Mouse (Mus musculus) left cerebral cortex, postnatal 4 days (tissue): ENCODE results near the gene Marveld2. TPM values are rescaled to one million over a fixed set of nuclear protein-coding genes. Genes with fewer than 3 reads are reported as not detected.

Experiments used
- DNase-seq: peaks from one replicate; pipeline ENCODE4 v3.0.0-alpha.2; 2022
- intact Hi-C: fragments of 180-260 bp; cut with DNase I; formaldehyde crosslinking; loops from one replicate; pipeline ENCODE4 v1.15.1; 2025
- total RNA-seq, 2 experiments: library from RNA; stranded (reverse); gene quantifications; 2 replicates each; pipeline ENCODE4 v1.2.3; 2021

Gene Marveld2
- total RNA-seq, 2 experiments from 2014 or later: 1.6 to 2.0 TPM

- intact Hi-C loops: no loop called here
- DNase-seq: no peak
These were observed 15.7 kb downstream of the Marveld2 start for GRCm38 (mm10) chr13:100601034-100601433.

- DNase-seq: no peak
- intact Hi-C loops: no loop called here
These were observed 16.5 kb downstream of the Marveld2 start for GRCm38 (mm10) chr13:100600317-100600716.

- intact Hi-C loops: no loop called here
- no peak for DNase-seq
These were observed 19.5 kb downstream of the Marveld2 start for GRCm38 (mm10) chr13:100597284-100597683.

GRCm38 (mm10) chr13:100595552-100595885 is 21.3 kb downstream of the Marveld2 start:
- no peak for DNase-seq
- intact Hi-C loops: no loop called here

- no peak for DNase-seq
- intact Hi-C loops: no loop called here
These were observed 21.8 kb downstream of the Marveld2 start for GRCm38 (mm10) chr13:100594838-100595551.

GRCm38 (mm10) chr13:100594041-100594792 is 22.6 kb downstream of the Marveld2 start:
- intact Hi-C loops: no loop called here
- no peak for DNase-seq

- DNase-seq: no peak
- intact Hi-C loops: no loop called here
These were observed 28.1 kb downstream of the Marveld2 start for GRCm38 (mm10) chr13:100588646-100589045.

- intact Hi-C loops: no loop called here
- DNase-seq: no peak
These were observed 34.6 kb downstream of the Marveld2 start for GRCm38 (mm10) chr13:100582144-100582543.

GRCm38 (mm10) chr13:100581701-100582100 is 35.1 kb downstream of the Marveld2 start:
- intact Hi-C loops: no loop called here
- DNase-seq: no peak

- intact Hi-C loops: no loop called here
- no peak for DNase-seq
These were observed 36.8 kb downstream of the Marveld2 start for GRCm38 (mm10) chr13:100579951-100580350.

- no peak for DNase-seq
These were observed 37.6 kb downstream of the Marveld2 start for GRCm38 (mm10) chr13:100579220-100579619.

GRCm38 (mm10) chr13:100575950-100576349 is 40.8 kb downstream of the Marveld2 start:
- intact Hi-C loops: no loop called here
- no peak for DNase-seq

More at GRCm38 (mm10) chr13:100579220-100579619, 37.6 kb downstream of the Marveld2 start:
- intact Hi-C loops: no loop called here

- DNase-seq: no peak
- intact Hi-C loops: no loop called here
These were observed 46.1 kb downstream of the Marveld2 start for GRCm38 (mm10) chr13:100570713-100571112.

GRCm38 (mm10) chr13:100568359-100568758 is 48.4 kb downstream of the Marveld2 start:
- intact Hi-C loops: no loop called here
- DNase-seq: no peak

GRCm38 (mm10) chr13:100559449-100559848 is 57.3 kb downstream of the Marveld2 start:
- intact Hi-C loops: no loop called here
- DNase-seq: no peak

- intact Hi-C loops: no loop called here
- DNase-seq: no peak
These were observed 59.8 kb downstream of the Marveld2 start for GRCm38 (mm10) chr13:100557011-100557410.

- no peak for DNase-seq
These were observed 63.7 kb downstream of the Marveld2 start for GRCm38 (mm10) chr13:100553042-100553437.

GRCm38 (mm10) chr13:100552369-100553041 is 64.3 kb downstream of the Marveld2 start, which contains the start of gene Ocln:
TSS of gene Ocln (minus strand) at chr13:100552718.
- intact Hi-C loops: no loop called here
- peak; percentile 42 for DNase-seq

More at GRCm38 (mm10) chr13:100553042-100553437, 63.7 kb downstream of the Marveld2 start:
- intact Hi-C loops: no loop called here

- no peak for DNase-seq
- intact Hi-C loops: no loop called here
These were observed 64.8 kb downstream of the Marveld2 start for GRCm38 (mm10) chr13:100552009-100552368.

GRCm38 (mm10) chr13:100551371-100552008 is 65.3 kb downstream of the Marveld2 start:
- DNase-seq: peak; percentile 4
- intact Hi-C loops: no loop called here

GRCm38 (mm10) chr13:100547269-100547668 is 69.5 kb downstream of the Marveld2 start:
- DNase-seq: no peak
- intact Hi-C loops: no loop called here
